Comparison of ENCODE assay signal across 8 mouse cellular contexts in genomic region chr16:4594814-4595526, GRCm38 (mm10). TPM values are rescaled to one million over a fixed set of nuclear protein-coding genes. Genes with fewer than 3 reads are reported as not detected.
A peak's percentile ranks its signal among the peaks of the same experiment; 100 is the strongest.
DNase-seq lines count a peak whose midpoint lies in the region; ATAC-seq and TF ChIP-seq lines count a peak whose summit lies in the region.

No protein-coding gene starts in this region.

- TF ChIP-seq CTCF in thymus, adult 2 months (IDR thresholded peaks at IDR 0.05; ENCODE audit: borderline replicate concordance, control insufficient read depth, extremely low read depth, insufficient read depth, low read length, poor library complexity) = no peak

- no peaks in the 10 kb centered on the region for H3K36me3 ChIP-seq in thymus, adult 2 months (ENCODE audit: control insufficient read depth, insufficient read depth, low read length)
- peaks cover 14% of the 10 kb centered on the region for H3K36me3 ChIP-seq in heart, embryonic 14.5 days (ENCODE audit: control insufficient read depth, insufficient read depth, low read length)
- H3K36me3 ChIP-seq in liver, embryonic 12.5 days = peaks cover 6% of the 10 kb centered on the region; the same call in 1 of the 2 replicates
- H3K36me3 ChIP-seq in stomach, embryonic 14.5 days (ENCODE audit: control insufficient read depth, insufficient read depth, low read length) = peaks cover 4% of the 10 kb centered on the region; the same call in 1 of the 2 replicates

- no peaks in the 10 kb centered on the region for H3K9me3 ChIP-seq in heart, embryonic 14.5 days (ENCODE audit: control insufficient read depth, low read length)
- no peaks in the 10 kb centered on the region for H3K9me3 ChIP-seq in liver, embryonic 12.5 days (replicated peaks)
- no peaks in the 10 kb centered on the region for H3K9me3 ChIP-seq in stomach, embryonic 14.5 days (ENCODE audit: control insufficient read depth, low read depth, low read length)

- H3K9ac ChIP-seq in heart, embryonic 14.5 days (ENCODE audit: low read length) = peak overlapping the region; percentile 96
- H3K9ac ChIP-seq in liver, embryonic 12.5 days = peak overlapping the region; percentile 70
- peak overlapping the region; percentile 88 for H3K9ac ChIP-seq in stomach, embryonic 14.5 days (replicated peaks; ENCODE audit: low read depth, low read length)

- peak overlapping the region; percentile 51 for H3K4me3 ChIP-seq in thymus, adult 2 months (ENCODE audit: control insufficient read depth, insufficient read depth, low read length)
- peak overlapping the region; percentile 76 to 85 for H3K4me3 ChIP-seq in heart, embryonic 14.5 days (ENCODE audit: control insufficient read depth in 1 of 2, insufficient read depth in 1 of 2, low read depth in 1 of 2, low read length in 2 of 2)
- peak overlapping the region; percentile 66 for H3K4me3 ChIP-seq in liver, embryonic 12.5 days
- H3K4me3 ChIP-seq in stomach, embryonic 14.5 days (ENCODE audit: low read depth, low read length) = peak overlapping the region; percentile 89

- H3K4me1 ChIP-seq in thymus, adult 2 months (replicated peaks; ENCODE audit: control insufficient read depth, insufficient read depth, low read length) = peaks cover 19% of the 10 kb centered on the region
- peaks cover 50 to 53% of the 10 kb centered on the region in 2 experiments for H3K4me1 ChIP-seq in heart, embryonic 14.5 days (ENCODE audit: control insufficient read depth in 2 of 2, insufficient read depth in 2 of 2, low read length in 2 of 2)
- H3K4me1 ChIP-seq in liver, embryonic 12.5 days = peaks cover 54% of the 10 kb centered on the region
- H3K4me1 ChIP-seq in stomach, embryonic 14.5 days (ENCODE audit: control insufficient read depth, insufficient read depth, low read length) = peaks cover 61% of the 10 kb centered on the region

- no peaks in the 10 kb centered on the region; the same call in 1 of the 2 replicates for H3K27me3 ChIP-seq in thymus, adult 2 months (ENCODE audit: control insufficient read depth, insufficient read depth, low read length)
- no peaks in the 10 kb centered on the region for H3K27me3 ChIP-seq in heart, embryonic 14.5 days (ENCODE audit: control insufficient read depth, insufficient read depth, low read length)
- peaks cover 57% of the 10 kb centered on the region for H3K27me3 ChIP-seq in liver, embryonic 12.5 days (replicated peaks)
- no peaks in the 10 kb centered on the region for H3K27me3 ChIP-seq in stomach, embryonic 14.5 days (ENCODE audit: control insufficient read depth, insufficient read depth, low read length)

- no peak for TF ChIP-seq POLR2A in thymus, adult 2 months (IDR thresholded peaks at IDR 0.05; ENCODE audit: control insufficient read depth, extremely low read depth, insufficient read depth, low read length, poor library complexity)

- DNase-seq in embryo, embryonic 10 days (ENCODE audit: low spot score) = peak; percentile 57
- no peak for DNase-seq in embryo, embryonic 9.5 days (ENCODE audit: extremely low spot score)
- DNase-seq in thymus, adult 2 months = peak; percentile 39
- DNase-seq in thymus, adult 18-20 months = no peak

- ATAC-seq in heart, embryonic 14.5 days (ENCODE audit: insufficient number of reproducible peaks, insufficient read depth, low FRiP score, low read depth) = peak; percentile 2; the same call in 1 of the 2 replicates
- ATAC-seq in liver, embryonic 12.5 days = peak; percentile 2; the same call in 1 of the 2 replicates
- peak; percentile 7; the same call in 1 of the 2 replicates for ATAC-seq in stomach, embryonic 14.5 days (ENCODE audit: insufficient number of reproducible peaks, insufficient read depth, low FRiP score, low read depth)
- ATAC-seq in erythroid progenitor cell, adult 5-6 weeks (replicated peaks; ENCODE audit: low FRiP score, poor library complexity, severe bottlenecking) = no peak

- no peak overlapping the region for H3K27ac ChIP-seq in thymus, adult 2 months (ENCODE audit: control insufficient read depth, insufficient read depth, low read length)
- peak overlapping the region; percentile 82 to 96 for H3K27ac ChIP-seq in heart, embryonic 14.5 days (replicated peaks in 1 of 2; ENCODE audit: control insufficient read depth in 1 of 2, insufficient read depth in 1 of 2, low read depth in 2 of 2, low read length in 2 of 2)
- peak overlapping the region; percentile 62 for H3K27ac ChIP-seq in liver, embryonic 12.5 days
- H3K27ac ChIP-seq in stomach, embryonic 14.5 days (ENCODE audit: low read length) = peak overlapping the region; percentile 92

- H3K4me2 ChIP-seq in heart, embryonic 14.5 days (ENCODE audit: low read length) = peak overlapping the region; percentile 91
- peak overlapping the region; percentile 82 for H3K4me2 ChIP-seq in liver, embryonic 12.5 days
- H3K4me2 ChIP-seq in stomach, embryonic 14.5 days (replicated peaks; ENCODE audit: low read depth, low read length) = peak overlapping the region; percentile 96

- WGBS in thymus, adult 2 months = 3% methylated on average over 51 of the region's 52 CpGs
- WGBS in heart, embryonic 14.5 days = under 1% methylated on average over 35 of the region's 52 CpGs
- 1% methylated on average over 50 of the region's 52 CpGs for WGBS in liver, embryonic 12.5 days (ENCODE audit: insufficient replicate concordance)
- WGBS in stomach, embryonic 14.5 days = 1% methylated on average over 29 of the region's 52 CpGs

RNA-seq across cellular contexts. Expression of gene Glis2, which starts 0.5 kb away (rescaled TPM):
- polyA plus RNA-seq in thymus, adult 2 months (2012; rRNA removed) = 11.8 and 14.3 TPM in 2 replicates
- polyA plus RNA-seq in heart, embryonic 14.5 days (2014; fragmentation: Nextera tagmentation; extraction: Ambion mirVana) = 17.8 and 21.4 TPM in 2 replicates
- polyA plus RNA-seq in liver, embryonic 12.5 days (2016; fragmentation: Nextera tagmentation; extraction: Ambion mirVana) = 6.1 and 7.3 TPM in 2 replicates
- polyA plus RNA-seq in stomach, embryonic 14.5 days (2014; fragmentation: Nextera tagmentation; extraction: Ambion mirVana) = 31.0 and 34.7 TPM in 2 replicates
- total RNA-seq in erythroid progenitor cell, adult 5-6 weeks (2015; ENCODE audit: low replicate concordance) = not detected in 2 replicates
- total RNA-seq in erythroid progenitor cell, adult 5-6 weeks (2017; ENCODE audit: low replicate concordance) = not detected in 2 replicates

RNA-seq across cellular contexts. Expression of gene Pam16, which starts 29.8 kb away (rescaled TPM):
- 35.7 and 40.4 TPM in 2 replicates for polyA plus RNA-seq in thymus, adult 2 months (2012; rRNA removed)
- polyA plus RNA-seq in heart, embryonic 14.5 days (2014; fragmentation: Nextera tagmentation; extraction: Ambion mirVana) = 157 and 165 TPM in 2 replicates
- polyA plus RNA-seq in liver, embryonic 12.5 days (2016; fragmentation: Nextera tagmentation; extraction: Ambion mirVana) = 76.2 and 81.9 TPM in 2 replicates
- polyA plus RNA-seq in stomach, embryonic 14.5 days (2014; fragmentation: Nextera tagmentation; extraction: Ambion mirVana) = 84.7 and 85.5 TPM in 2 replicates
- total RNA-seq in erythroid progenitor cell, adult 5-6 weeks (2015; ENCODE audit: low replicate concordance) = 9.4 and 16.8 TPM in 2 replicates
- 3.9 and 9.6 TPM in 2 replicates for total RNA-seq in erythroid progenitor cell, adult 5-6 weeks (2017; ENCODE audit: low replicate concordance)

RNA-seq across cellular contexts. Expression of gene Tfap4, which starts 35.3 kb away (rescaled TPM):
- 12.0 and 13.5 TPM in 2 replicates for polyA plus RNA-seq in thymus, adult 2 months (2012; rRNA removed)
- 2.5 and 4.1 TPM in 2 replicates for polyA plus RNA-seq in heart, embryonic 14.5 days (2014; fragmentation: Nextera tagmentation; extraction: Ambion mirVana)
- 13.3 and 14.3 TPM in 2 replicates for polyA plus RNA-seq in liver, embryonic 12.5 days (2016; fragmentation: Nextera tagmentation; extraction: Ambion mirVana)
- polyA plus RNA-seq in stomach, embryonic 14.5 days (2014; fragmentation: Nextera tagmentation; extraction: Ambion mirVana) = 24.9 and 25.7 TPM in 2 replicates
- total RNA-seq in erythroid progenitor cell, adult 5-6 weeks (2015; ENCODE audit: low replicate concordance) = 4.6 and 7.6 TPM in 2 replicates
- total RNA-seq in erythroid progenitor cell, adult 5-6 weeks (2017; ENCODE audit: low replicate concordance) = 1.7 and 2.7 TPM in 2 replicates

RNA-seq across cellular contexts. Expression of gene Vasn, which starts 44.8 kb away (rescaled TPM):
- 5.3 and 8.1 TPM in 2 replicates for polyA plus RNA-seq in thymus, adult 2 months (2012; rRNA removed)
- polyA plus RNA-seq in heart, embryonic 14.5 days (2014; fragmentation: Nextera tagmentation; extraction: Ambion mirVana) = 11.9 and 12.8 TPM in 2 replicates
- polyA plus RNA-seq in liver, embryonic 12.5 days (2016; fragmentation: Nextera tagmentation; extraction: Ambion mirVana) = 4.7 and 5.0 TPM in 2 replicates
- 17.5 and 20.4 TPM in 2 replicates for polyA plus RNA-seq in stomach, embryonic 14.5 days (2014; fragmentation: Nextera tagmentation; extraction: Ambion mirVana)
- not detected in 2 replicates for total RNA-seq in erythroid progenitor cell, adult 5-6 weeks (2015; ENCODE audit: low replicate concordance)
- total RNA-seq in erythroid progenitor cell, adult 5-6 weeks (2017; ENCODE audit: low replicate concordance) = not detected in 2 replicates

RNA-seq across cellular contexts. Expression of gene Dnaja3, which starts 44.8 kb away (rescaled TPM):
- 18.3 and 19.7 TPM in 2 replicates for polyA plus RNA-seq in thymus, adult 2 months (2012; rRNA removed)
- 68.9 and 70.3 TPM in 2 replicates for polyA plus RNA-seq in heart, embryonic 14.5 days (2014; fragmentation: Nextera tagmentation; extraction: Ambion mirVana)
- 69.2 and 74.2 TPM in 2 replicates for polyA plus RNA-seq in liver, embryonic 12.5 days (2016; fragmentation: Nextera tagmentation; extraction: Ambion mirVana)
- 57.8 and 61.6 TPM in 2 replicates for polyA plus RNA-seq in stomach, embryonic 14.5 days (2014; fragmentation: Nextera tagmentation; extraction: Ambion mirVana)
- 10.1 and 12.6 TPM in 2 replicates for total RNA-seq in erythroid progenitor cell, adult 5-6 weeks (2015; ENCODE audit: low replicate concordance)
- 10.9 and 14.3 TPM in 2 replicates for total RNA-seq in erythroid progenitor cell, adult 5-6 weeks (2017; ENCODE audit: low replicate concordance)

Comparison
In these comparisons a context has a peak if more than half of its experiments do, and no peak if none do; other contexts are left out.
1. DNase-seq: peak in embryo, embryonic 10 days (single experiment) and thymus, adult 2 months (single experiment); none in embryo, embryonic 9.5 days (single experiment) and thymus, adult 18-20 months (0 of 2).
2. Peak in every context shown above with its lines, with median percentiles within 50 percentile points of each other: H3K4me3 ChIP-seq, H3K4me2 ChIP-seq and H3K9ac ChIP-seq.